Mouse (Mus musculus): ENCODE data around the gene Rab44.

- TF ChIP-seq CTCF (IDR thresholded peaks at IDR 0.05; ENCODE audit: extremely low read depth, insufficient read depth, insufficient read length, insufficient replicate concordance) (no peak), POLR2A (IDR thresholded peaks at IDR 0.05; ENCODE audit: low read depth, low read length) (no peak)
These were observed 21.4 kb upstream of the Rab44 start for GRCm38 (mm10) chr17:29092497-29092896.

Data from spleen, adult 2 months (tissue).